Mouse (Mus musculus): Measurements from ENCODE around the gene Gm17604.

The Gm17604 gene

DNA sequence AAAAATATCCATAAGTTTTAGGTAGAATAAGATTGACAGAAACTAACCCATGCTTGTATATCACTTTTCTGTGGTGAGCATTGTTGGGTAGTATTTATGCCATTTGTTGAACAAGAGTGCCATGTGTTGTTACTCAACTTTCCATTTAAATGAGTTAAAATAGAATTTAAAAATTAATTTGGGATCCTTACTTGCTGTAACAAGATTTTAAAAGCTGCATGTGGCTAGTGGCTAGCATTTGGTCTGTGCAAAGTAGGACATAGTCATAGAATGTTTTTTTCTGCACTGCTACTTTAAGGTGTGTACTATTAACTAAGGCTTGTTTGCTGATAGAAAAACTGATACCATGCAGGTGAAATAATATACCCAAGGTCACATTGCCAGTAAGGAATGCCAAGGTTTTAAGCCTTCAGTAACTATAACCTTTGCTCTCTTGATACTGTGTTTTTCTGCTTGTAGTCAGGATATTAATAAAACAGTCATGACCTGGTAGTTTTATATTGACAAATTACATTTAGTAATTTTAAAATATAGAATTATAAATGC is at the start of gene Gm17604:
Gm17604 (minus strand) TSS at position 51 of the 546 bp plus-strand sequence.
- DNase-seq, result no peak

- DNase-seq, result no peak
Measured at GRCm38 (mm10) chrX:165049929-165050328, 45.3 kb upstream of the Gm17604 start.

DNA sequence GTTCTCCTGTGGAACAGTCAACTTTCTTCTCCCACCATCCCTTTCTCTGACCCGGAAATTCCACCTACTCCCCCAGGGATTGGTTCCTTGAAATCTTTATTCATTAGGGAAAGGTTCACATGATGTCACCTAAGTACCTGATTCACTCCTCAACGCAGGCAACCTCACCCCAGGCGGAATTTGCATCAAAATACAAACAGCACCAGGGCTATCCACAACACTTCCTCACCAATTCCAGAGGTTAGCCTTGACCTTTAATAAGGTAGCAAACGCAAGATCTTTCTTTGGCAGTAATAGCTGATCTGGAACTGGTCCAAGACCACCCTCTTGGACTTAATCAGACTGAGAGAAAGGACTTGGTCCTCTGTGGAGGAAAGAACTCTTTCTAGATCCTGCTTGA is 1.5 kb downstream of the Gm17604 start:
- DNase-seq, result no peak

- DNase-seq, result peak; percentile 95
Measured at GRCm38 (mm10) chrX:164980193-164980775, 24.3 kb downstream of the Gm17604 start, which contains the start of the genes Mospd2 and Fancb. Gene Mospd2 (minus strand): TSS chrX:164980375. Gene Fancb (plus strand): TSS chrX:164980592.

GRCm38 (mm10) chrX:164978866-164979265 is 25.8 kb downstream of the Gm17604 start:
- no peak for DNase-seq

GRCm38 (mm10) chrX:164971206-164971605 is 33.4 kb downstream of the Gm17604 start:
- no peak for DNase-seq

DNA sequence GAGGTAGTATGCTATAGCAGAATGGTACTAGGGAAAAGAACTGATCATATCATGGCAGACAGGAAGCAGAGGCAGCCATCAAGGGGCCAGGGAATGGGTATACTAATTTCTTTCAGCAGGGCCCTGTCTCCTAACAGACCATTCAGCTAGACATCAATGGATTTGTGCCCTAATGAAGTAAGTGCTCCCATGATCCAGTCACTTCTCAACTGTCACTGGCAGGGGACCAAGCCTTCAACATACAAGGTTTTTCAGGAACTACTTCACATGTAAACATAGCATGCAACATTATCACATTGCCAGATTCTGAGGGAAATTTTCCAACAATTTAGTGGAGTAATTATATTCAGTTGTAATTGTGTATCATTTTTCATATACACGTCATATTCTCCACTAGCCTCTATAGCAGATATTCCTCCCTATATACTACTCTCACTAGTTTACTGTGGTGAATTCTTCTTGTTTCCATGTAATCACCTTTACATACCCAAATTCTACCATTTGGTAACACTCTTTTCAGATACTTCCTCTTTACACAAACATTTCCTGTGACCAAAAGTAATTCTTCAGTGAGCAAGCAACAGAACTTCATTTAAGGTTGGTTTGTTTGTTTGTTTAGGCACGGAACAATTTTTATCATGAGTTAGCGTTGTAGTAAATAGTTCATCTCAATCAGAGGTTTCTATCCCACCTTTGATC is 38.7 kb downstream of the Gm17604 start:
- DNase-seq, result no peak
